Mouse (Mus musculus) embryonic facial prominence, embryonic 12.5 days (tissue): ENCODE data around the gene Guca2b. TPM values are rescaled to one million over a fixed set of nuclear protein-coding genes. Genes with fewer than 3 reads are reported as not detected.

Source experiments
- ATAC-seq: fragments of 200-750 bp; cut with Nextera tagmentation; 2 replicates; pipeline ENCODE4 v1.8.0; 2017; ENCODE audit not compliant: insufficient number of reproducible peaks, insufficient read depth, low FRiP score, low TSS enrichment
- H3K27ac ChIP-seq: fragments of 300-500 bp; sonication (generic); 2 replicates; pipeline ENCODE4 v1.5.1; 2016; ENCODE audit warnings: mild to moderate bottlenecking
- H3K27me3 ChIP-seq: fragments of 300-500 bp; sonication (generic); 2 replicates; pipeline ENCODE4 v1.6.1; 2016; ENCODE audit warnings: mild to moderate bottlenecking, moderate library complexity
- H3K36me3 ChIP-seq: fragments of 300-500 bp; sonication (generic); 2 replicates; pipeline ENCODE4 v1.6.1; 2016; ENCODE audit warnings: mild to moderate bottlenecking
- H3K4me1 ChIP-seq: fragments of 300-500 bp; sonication (generic); 2 replicates; pipeline ENCODE4 v1.6.1; 2016
- H3K4me2 ChIP-seq: fragments of 300-500 bp; sonication (generic); replicated peaks from 2 replicates; pipeline ENCODE4 v1.6.1; 2016; ENCODE audit warnings: mild to moderate bottlenecking, moderate library complexity
- H3K4me3 ChIP-seq: fragments of 300-500 bp; sonication (generic); 2 replicates; pipeline ENCODE4 v1.5.1; 2016; ENCODE audit warnings: mild to moderate bottlenecking
- H3K9ac ChIP-seq: fragments of 300-500 bp; sonication (generic); 2 replicates; pipeline ENCODE4 v1.6.1; 2016; ENCODE audit warnings: mild to moderate bottlenecking, moderate library complexity
- H3K9me3 ChIP-seq: fragments of 300-500 bp; sonication (generic); 2 replicates; pipeline ENCODE4 v1.6.1; 2016; ENCODE audit warnings: mild to moderate bottlenecking, moderate library complexity
- WGBS: fragments of 180-500 bp; shearing (Covaris S2); methylation state at CpG from one replicate; pipeline ENCODE4 v1.1.7; 2016; 5-methylcytosine and 5-hydroxymethylcytosine counted together
- polyA plus RNA-seq: library from polyadenylated mRNA; unstranded; fragments of >200 nt; fragmentation: Nextera tagmentation; extraction: Ambion mirVana; gene quantifications from 2 replicates; pipeline ENCODE4 v1.2.1, GENCODE M21; 2016

The Guca2b gene
- not detected in 2 replicates for polyA plus RNA-seq

DNA sequence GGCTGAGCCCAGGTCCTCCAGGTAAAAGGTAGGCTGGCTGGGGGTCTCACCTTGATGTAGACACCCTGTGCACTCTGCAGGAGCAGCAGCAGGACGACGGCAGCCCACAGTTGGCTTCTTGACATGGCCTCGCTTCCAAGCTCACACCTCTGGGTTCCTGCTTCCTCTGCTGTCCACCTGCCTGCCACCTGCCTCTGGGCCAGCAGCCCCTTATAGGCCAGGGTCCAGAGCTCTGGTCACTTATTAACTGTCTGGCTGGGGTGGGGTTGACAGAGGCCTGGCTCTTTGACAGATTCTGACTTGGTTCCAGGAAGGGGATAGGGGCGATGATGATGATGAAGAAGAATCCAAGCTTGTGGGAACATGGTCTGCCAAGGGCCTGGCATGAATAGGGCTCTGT is at the start of gene Guca2b:
Guca2b (minus strand) TSS at position 224 of the 400 bp plus-strand sequence.
- Histone ChIP-seq H3K4me1 (no peaks in the 10 kb centered on the region), H3K9me3 (no peaks in the 10 kb centered on the region), H3K27me3 (0 out of 2 replicates have a peak, but pooled peaks cover 5% of the 10 kb centered on the region), H3K9ac (no peak within 1 kb of the TSS), H3K27ac (no peak within 1 kb of the TSS), H3K4me3 (no peak within 1 kb of the TSS), H3K4me2 (no peak within 1 kb of the TSS), H3K36me3 (no peaks in the 10 kb centered on the region)
- ATAC-seq = no peak
- WGBS = 78% methylated on average over 4 of the region's 4 CpGs

DNA sequence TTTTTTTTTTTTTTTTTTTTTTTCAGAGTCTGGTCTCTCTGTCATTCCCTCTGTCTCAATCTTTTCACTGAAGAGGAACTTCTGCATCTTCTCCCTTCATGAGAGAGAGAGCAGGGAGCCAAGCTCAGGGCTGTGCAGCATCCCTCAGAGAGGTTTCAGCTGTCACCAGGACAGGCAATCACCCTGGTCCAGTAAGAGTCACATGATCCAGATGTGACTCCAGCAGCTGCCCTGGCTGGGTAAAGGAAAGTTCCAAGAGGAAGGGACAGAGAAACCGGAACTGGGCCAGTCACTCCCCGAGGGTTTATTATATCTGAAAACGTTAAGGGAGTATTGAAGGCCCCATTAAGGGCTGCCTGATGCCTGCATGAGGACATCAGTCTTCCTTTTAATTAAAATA is 49.0 kb upstream of the Guca2b start:
- H3K27me3 ChIP-seq = no peaks in the 10 kb centered on the region
- H3K36me3 ChIP-seq = no peaks in the 10 kb centered on the region
- no peak for ATAC-seq
- H3K9ac ChIP-seq = no peak overlapping the region
- 30% methylated on average over 3 of the region's 3 CpGs for WGBS
- H3K4me3 ChIP-seq = no peak overlapping the region
- no peak overlapping the region for H3K27ac ChIP-seq
- H3K4me1 ChIP-seq = no peaks in the 10 kb centered on the region
- H3K9me3 ChIP-seq = no peaks in the 10 kb centered on the region
- no peak overlapping the region for H3K4me2 ChIP-seq

DNA sequence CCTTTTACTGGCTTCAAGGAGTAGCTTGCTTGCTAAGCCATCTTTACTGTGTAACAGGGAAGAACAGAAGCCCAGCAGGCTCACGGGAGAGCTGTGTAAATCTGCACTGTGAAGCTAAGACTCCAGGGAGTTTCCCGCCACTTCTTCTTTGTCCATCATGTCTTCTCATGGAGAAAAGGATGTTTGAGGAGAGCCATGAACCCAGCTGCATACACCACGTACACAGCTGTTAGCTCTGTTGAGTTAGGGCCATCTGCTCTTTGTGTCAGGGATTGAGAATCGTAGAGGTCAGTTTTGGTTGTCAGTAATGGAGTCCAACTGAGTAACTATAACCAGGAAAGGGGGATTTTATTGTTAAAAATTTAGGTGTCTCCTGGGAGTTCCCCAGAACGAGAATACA is 48.6 kb upstream of the Guca2b start:
- Histone ChIP-seq H3K9ac (no peak overlapping the region), H3K4me3 (no peak overlapping the region), H3K9me3 (no peaks in the 10 kb centered on the region), H3K4me1 (peaks cover 2% of the 10 kb centered on the region; the same call in 1 of the 2 replicates), H3K4me2 (no peak overlapping the region), H3K27ac (no peak overlapping the region), H3K36me3 (no peaks in the 10 kb centered on the region), H3K27me3 (no peaks in the 10 kb centered on the region)
- 71% methylated on average over 5 of the region's 5 CpGs for WGBS
- no peak for ATAC-seq

DNA sequence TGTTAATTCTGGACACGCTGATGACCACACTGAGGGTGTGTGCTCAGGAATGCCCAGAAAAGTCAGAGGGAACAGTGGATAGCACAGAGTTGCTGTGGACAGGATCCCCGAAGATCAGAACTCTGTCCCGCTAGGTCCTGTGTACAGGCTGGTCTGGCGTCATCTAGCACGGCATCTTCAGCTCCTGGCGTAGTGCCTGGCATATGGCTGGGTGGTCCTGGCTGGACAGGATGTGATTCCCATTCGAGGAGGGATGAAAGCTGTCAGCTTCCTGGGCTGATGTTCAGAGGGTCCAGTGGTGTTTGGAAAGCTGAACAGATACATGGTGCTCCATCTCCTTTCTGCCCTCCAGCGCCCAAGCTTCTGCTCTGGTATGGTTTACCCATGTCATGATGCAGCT is 45.2 kb upstream of the Guca2b start:
- ATAC-seq = no peak
- Histone ChIP-seq H3K9me3 (no peaks in the 10 kb centered on the region), H3K27ac (no peak overlapping the region), H3K4me3 (no peak overlapping the region), H3K4me2 (no peak overlapping the region), H3K9ac (no peak overlapping the region), H3K36me3 (no peaks in the 10 kb centered on the region), H3K4me1 (peaks cover 7% of the 10 kb centered on the region; the same call in 1 of the 2 replicates), H3K27me3 (no peaks in the 10 kb centered on the region)
- 86% methylated on average over 8 of the region's 8 CpGs for WGBS

DNA sequence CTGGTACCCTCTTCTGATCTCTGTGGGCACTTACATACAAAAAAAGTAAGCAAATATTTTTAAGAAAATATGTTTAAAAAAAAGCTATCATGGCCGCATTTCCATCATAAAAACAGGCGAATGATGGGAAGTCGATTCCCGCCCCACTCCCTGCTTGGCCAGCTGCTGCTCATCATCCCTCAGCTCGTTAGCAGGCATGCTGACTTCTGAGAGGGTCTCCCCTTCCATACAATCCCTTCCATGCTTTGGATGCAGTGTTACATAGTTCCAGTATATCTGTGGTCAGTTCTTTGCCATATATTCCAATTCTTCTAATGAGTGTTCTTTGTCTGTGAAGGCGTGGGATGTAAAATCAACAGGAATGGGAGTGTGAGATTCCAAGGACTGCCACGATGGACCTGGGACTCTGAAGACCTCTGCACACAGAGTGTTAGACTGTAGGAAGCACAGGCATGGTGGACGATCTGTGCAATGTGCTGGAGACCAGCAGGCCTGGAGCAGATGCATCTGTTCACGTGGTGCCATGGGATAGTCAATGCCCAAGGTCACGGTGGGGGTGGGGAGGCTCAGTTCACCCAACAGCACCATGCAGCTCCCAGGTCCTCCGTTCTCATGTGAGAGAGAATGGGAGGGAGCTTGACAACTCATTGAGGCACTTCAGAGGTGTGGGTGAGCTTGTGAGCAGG is 42.7 kb upstream of the Guca2b start:
- Histone ChIP-seq H3K9me3 (no peaks in the 10 kb centered on the region), H3K27me3 (no peaks in the 10 kb centered on the region), H3K27ac (no peak overlapping the region), H3K4me1 (peaks cover 7% of the 10 kb centered on the region; the same call in 1 of the 2 replicates), H3K4me2 (no peak overlapping the region), H3K9ac (no peak overlapping the region), H3K4me3 (no peak overlapping the region), H3K36me3 (no peaks in the 10 kb centered on the region)
- no peak for ATAC-seq
- 85% methylated on average over 11 of the region's 11 CpGs for WGBS

DNA sequence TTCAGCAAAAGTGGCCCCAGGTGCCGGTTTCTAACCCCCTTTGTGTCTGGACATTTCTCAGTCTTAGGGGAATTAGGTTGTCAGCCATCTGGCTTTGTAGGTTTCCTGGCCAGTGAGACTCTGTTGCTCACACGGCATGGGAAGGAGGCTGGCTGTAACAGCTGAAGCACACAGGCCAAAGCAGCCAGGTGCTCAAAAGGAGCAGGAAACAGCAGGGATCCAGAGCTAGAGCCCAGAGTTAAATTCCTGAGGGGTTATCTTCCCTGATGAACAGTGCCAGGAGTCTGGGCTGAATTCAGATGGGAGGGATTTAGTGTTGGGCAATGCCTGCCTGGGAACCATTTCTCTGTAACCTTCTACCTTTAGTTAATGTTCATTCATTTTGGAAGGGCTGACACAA is 39.6 kb upstream of the Guca2b start:
- Histone ChIP-seq H3K27ac (no peak overlapping the region), H3K4me2 (no peak overlapping the region), H3K36me3 (no peaks in the 10 kb centered on the region), H3K9me3 (no peaks in the 10 kb centered on the region), H3K4me1 (peaks cover 7% of the 10 kb centered on the region; the same call in 1 of the 2 replicates), H3K4me3 (no peak overlapping the region), H3K27me3 (no peaks in the 10 kb centered on the region), H3K9ac (no peak overlapping the region)
- WGBS = 42% methylated on average over 2 of the region's 2 CpGs
- no peak for ATAC-seq

DNA sequence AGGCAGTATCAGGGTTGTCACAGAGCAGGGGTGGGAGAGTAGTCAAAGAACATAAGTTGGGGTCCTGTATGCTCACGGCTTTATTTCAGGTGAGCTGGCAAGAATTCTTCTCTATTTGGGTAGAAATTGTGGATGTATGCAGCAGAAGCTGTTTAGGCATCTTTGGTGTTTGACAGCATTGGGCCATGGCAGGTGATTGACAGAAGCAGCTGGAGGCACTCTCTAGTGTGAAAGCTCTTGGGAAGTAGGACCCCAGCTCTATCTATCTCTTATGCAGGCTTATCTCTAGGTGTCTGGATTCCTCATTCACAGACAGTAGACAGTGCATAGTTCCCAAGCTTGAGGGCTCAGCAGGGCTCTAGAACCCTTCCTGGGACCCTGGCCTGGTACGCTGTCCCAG is 27.0 kb upstream of the Guca2b start:
- Histone ChIP-seq H3K4me1 (no peaks in the 10 kb centered on the region), H3K27ac (no peak overlapping the region), H3K36me3 (no peaks in the 10 kb centered on the region), H3K9ac (no peak overlapping the region), H3K27me3 (no peaks in the 10 kb centered on the region), H3K4me2 (no peak overlapping the region), H3K9me3 (no peaks in the 10 kb centered on the region), H3K4me3 (no peak overlapping the region)
- ATAC-seq = no peak
- 89% methylated on average over 2 of the region's 2 CpGs for WGBS

DNA sequence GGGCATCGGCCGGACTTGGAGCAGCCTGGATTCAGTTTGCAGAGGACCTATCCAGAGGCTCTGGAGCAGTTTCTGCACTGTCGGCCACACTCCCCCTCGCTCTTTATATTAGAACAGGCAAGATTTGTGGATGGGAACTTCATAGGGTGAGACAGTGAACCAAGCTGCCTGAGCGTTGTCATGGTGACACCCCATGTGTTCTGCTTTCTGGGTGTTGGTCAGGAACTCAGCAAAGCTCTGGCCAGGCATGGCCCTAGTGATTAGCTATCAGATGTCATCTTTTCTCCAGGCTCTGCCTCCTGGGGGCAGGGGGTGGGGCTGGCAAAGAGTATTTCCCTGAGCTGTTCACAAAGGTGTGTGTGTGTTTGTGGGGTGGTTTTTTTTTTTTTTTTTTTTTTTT is 23.8 kb upstream of the Guca2b start:
- Histone ChIP-seq H3K36me3 (no peaks in the 10 kb centered on the region), H3K27ac (no peak overlapping the region), H3K9ac (no peak overlapping the region), H3K4me1 (no peaks in the 10 kb centered on the region), H3K27me3 (no peaks in the 10 kb centered on the region), H3K4me2 (no peak overlapping the region), H3K4me3 (no peak overlapping the region), H3K9me3 (no peaks in the 10 kb centered on the region)
- no peak for ATAC-seq
- WGBS = 59% methylated on average over 5 of the region's 5 CpGs

DNA sequence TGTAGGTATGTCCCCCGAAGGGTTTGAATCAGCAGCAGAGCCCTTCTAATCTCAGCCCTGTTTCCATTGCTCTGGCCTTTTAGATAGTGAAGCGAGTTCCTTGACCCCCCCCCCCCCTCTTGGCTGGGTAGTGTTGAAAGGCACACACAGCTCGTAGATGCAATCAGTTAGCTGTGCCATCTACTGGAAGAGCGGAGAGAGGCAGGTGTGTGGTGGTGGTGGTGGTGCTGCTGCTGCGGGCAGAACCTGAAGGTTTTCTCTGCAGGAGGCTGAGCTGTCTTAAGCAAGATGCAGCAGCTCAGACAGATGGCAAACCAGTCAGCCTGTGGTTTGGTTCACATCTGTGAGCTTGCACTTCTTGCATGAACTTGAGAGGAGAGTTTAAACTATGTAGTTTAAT is 13.9 kb upstream of the Guca2b start:
- H3K36me3 ChIP-seq = no peaks in the 10 kb centered on the region
- H3K27me3 ChIP-seq = no peaks in the 10 kb centered on the region
- WGBS = 31% methylated on average over 5 of the region's 5 CpGs
- peaks cover 6% of the 10 kb centered on the region; the same call in 1 of the 2 replicates for H3K4me1 ChIP-seq
- no peak overlapping the region for H3K9ac ChIP-seq
- H3K4me3 ChIP-seq = no peak overlapping the region
- no peaks in the 10 kb centered on the region for H3K9me3 ChIP-seq
- ATAC-seq = no peak
- no peak overlapping the region for H3K27ac ChIP-seq
- H3K4me2 ChIP-seq = no peak overlapping the region

DNA sequence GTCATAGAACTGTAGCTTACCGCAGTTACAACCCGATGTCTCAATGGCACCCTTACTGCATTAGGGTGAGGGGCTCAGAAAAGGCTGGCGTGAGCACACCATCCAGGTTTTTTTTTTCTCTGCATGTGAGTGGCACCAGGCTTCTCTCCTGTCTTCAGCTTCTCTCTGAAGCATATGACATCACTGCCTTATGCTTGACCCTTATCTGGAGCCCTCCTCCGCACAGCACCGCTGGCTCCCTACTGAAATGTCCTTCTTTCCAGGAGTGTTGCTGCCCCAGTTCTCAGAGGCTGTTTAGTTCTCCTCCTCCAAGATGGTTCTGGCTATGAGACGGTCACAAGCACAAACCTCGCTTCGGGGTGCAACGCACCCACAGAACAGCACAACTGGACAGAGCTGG is 12.4 kb upstream of the Guca2b start:
- H3K36me3 ChIP-seq = no peaks in the 10 kb centered on the region
- H3K4me1 ChIP-seq = peaks cover 6% of the 10 kb centered on the region; the same call in 1 of the 2 replicates
- no peak overlapping the region for H3K9ac ChIP-seq
- 92% methylated on average over 9 of the region's 9 CpGs for WGBS
- H3K9me3 ChIP-seq = no peaks in the 10 kb centered on the region
- no peak for ATAC-seq
- no peaks in the 10 kb centered on the region for H3K27me3 ChIP-seq
- H3K4me2 ChIP-seq = no peak overlapping the region
- H3K4me3 ChIP-seq = no peak overlapping the region
- no peak overlapping the region for H3K27ac ChIP-seq

DNA sequence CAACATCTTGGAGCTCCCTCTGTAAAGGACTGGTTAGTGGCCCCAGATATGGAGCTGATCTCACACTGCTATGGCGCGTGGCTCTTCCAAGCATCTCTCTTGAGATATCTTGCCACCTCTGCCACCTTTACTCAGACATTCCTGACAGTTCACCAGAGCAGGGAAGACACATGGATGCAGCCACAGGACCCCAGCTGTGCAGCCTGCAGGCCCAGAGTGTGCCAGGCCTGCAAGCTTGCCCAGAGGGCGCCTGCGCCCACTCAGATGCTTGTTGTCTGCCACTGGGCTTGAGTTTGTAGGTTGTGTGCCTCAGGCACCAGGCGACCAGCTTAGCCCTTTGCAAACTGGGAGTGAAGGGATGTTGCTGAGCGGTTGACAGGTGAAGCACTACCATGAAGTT is 12.0 kb upstream of the Guca2b start:
- Histone ChIP-seq H3K9me3 (no peaks in the 10 kb centered on the region), H3K27ac (no peak overlapping the region), H3K4me1 (peaks cover 6% of the 10 kb centered on the region; the same call in 1 of the 2 replicates), H3K9ac (no peak overlapping the region), H3K4me2 (no peak overlapping the region), H3K36me3 (no peaks in the 10 kb centered on the region), H3K27me3 (no peaks in the 10 kb centered on the region), H3K4me3 (no peak overlapping the region)
- no peak for ATAC-seq
- WGBS = 90% methylated on average over 6 of the region's 6 CpGs

DNA sequence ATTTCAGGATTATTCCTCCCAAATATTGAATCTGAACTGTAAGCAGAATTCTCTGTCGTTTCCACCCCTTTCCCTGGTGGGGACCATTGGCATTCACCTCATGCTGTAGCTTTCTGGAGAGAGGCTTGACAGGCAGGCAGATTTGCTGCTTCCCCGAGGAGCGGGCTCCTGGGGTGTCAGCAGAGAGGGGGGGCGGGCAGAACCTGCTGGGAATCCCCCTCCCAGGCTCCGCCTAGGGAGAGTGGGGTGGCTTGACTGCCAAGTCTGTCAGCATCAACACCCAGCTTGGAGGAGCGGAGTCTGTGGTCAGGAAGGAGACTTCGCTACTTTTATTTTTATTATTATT is 11.4 kb upstream of the Guca2b start:
- Histone ChIP-seq H3K4me2 (no peak overlapping the region), H3K4me1 (peaks cover 6% of the 10 kb centered on the region; the same call in 1 of the 2 replicates), H3K4me3 (no peak overlapping the region), H3K27me3 (no peaks in the 10 kb centered on the region), H3K9me3 (no peaks in the 10 kb centered on the region), H3K9ac (no peak overlapping the region), H3K36me3 (no peaks in the 10 kb centered on the region), H3K27ac (no peak overlapping the region)
- WGBS = 42% methylated on average over 7 of the region's 7 CpGs
- no peak for ATAC-seq
